Mouse (Mus musculus) forebrain, embryonic 13.5 days (tissue): ENCODE measurements at regions not wholly inside any gene's neighbourhood (a gene's known extent, or its start where the extent isn't known, plus 50 kb on each side); places are given as distances from the start of the nearest gene placed in this dataset.

Experiments
- ATAC-seq: fragments of 200-750 bp; cut with Nextera tagmentation; 2 replicates; pipeline ENCODE4 v1.8.0; 2017
- H3K27ac ChIP-seq: fragments of 300-500 bp; sonication (generic); 2 replicates; pipeline ENCODE4 v1.5.1; 2015; ENCODE audit warnings: inconsistent platforms, mild to moderate bottlenecking, moderate library complexity
- H3K27me3 ChIP-seq: fragments of 300-500 bp; sonication (generic); 2 replicates; pipeline ENCODE4 v1.6.1; 2015; ENCODE audit warnings: mild to moderate bottlenecking, inconsistent platforms
- H3K36me3 ChIP-seq: fragments of 300-500 bp; sonication (generic); 2 replicates; pipeline ENCODE4 v1.6.1; 2015; ENCODE audit warnings: mild to moderate bottlenecking, inconsistent platforms; ENCODE audit not compliant: poor library complexity, severe bottlenecking
- H3K4me1 ChIP-seq: fragments of 300-500 bp; sonication (generic); 2 replicates; pipeline ENCODE4 v1.6.1; 2015; ENCODE audit warnings: inconsistent platforms
- H3K4me2 ChIP-seq: fragments of 300-500 bp; sonication (generic); 2 replicates; pipeline ENCODE4 v1.6.1; 2015; ENCODE audit warnings: inconsistent platforms, mild to moderate bottlenecking, moderate library complexity
- H3K4me3 ChIP-seq: fragments of 300-500 bp; sonication (generic); 2 replicates; pipeline ENCODE4 v1.5.1; 2015; ENCODE audit warnings: mild to moderate bottlenecking, inconsistent platforms
- H3K9ac ChIP-seq: fragments of 300-500 bp; sonication (generic); 2 replicates; pipeline ENCODE4 v1.6.1; 2015; ENCODE audit warnings: mild to moderate bottlenecking, inconsistent platforms
- H3K9me3 ChIP-seq: fragments of 300-500 bp; sonication (generic); replicated peaks from 2 replicates; pipeline ENCODE4 v1.6.1; 2016; ENCODE audit warnings: inconsistent platforms
- whole genome bisulfite sequencing: fragments of 180-500 bp; shearing (Covaris S2); methylation state at CpG from one replicate; pipeline ENCODE4 v1.1.7; 2015; 5-methylcytosine and 5-hydroxymethylcytosine counted together

DNA sequence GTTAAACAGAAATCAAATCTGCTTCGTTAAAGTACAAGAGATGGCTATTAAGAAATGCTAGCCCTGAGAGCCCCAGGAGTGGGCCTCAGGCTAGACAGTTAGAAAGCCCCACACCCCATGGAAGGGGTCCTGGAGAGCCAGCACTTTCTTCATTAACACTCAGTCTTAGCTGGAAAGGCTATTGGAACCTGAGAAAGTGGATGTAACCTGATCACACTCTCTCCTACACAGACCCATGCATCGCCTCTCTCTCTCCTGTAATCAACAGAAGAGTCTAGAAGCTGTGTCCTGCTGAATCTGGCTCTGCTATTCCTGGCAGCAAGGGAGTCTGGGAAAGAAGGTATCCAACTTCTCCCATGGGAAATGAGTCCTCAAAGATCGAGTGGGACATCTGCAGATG is 64.8 kb upstream of the Atl2 start:
- WGBS: 62% methylated on average over 3 of the region's 3 CpGs

DNA sequence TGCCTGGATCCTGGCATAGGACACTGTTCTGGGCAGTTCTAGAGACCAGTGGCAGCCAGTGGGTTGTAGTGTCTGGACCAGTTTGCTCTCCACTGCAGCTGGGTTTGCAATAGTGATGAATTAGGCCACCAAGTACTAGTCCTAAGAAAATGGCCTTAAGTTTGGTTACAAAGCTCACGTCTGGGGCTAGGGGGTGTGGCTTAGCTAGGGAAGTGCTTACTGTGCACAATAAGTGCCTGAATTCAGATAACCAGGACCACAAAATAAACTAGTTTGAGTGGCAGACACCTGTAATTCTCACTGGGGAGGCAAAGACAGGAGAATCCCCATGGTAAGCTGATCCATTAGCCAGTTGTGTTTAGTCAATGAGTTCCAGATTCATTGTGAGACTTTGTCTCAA is 59.3 kb upstream of the Atl2 start:
- no peaks in the 10 kb centered on the region for H3K9me3 ChIP-seq
- H3K36me3 ChIP-seq: no peaks in the 10 kb centered on the region
- no peak for ATAC-seq
- H3K4me3 ChIP-seq: no peak overlapping the region
- H3K27me3 ChIP-seq: no peaks in the 10 kb centered on the region
- 43% methylated on average over 1 of the region's 1 CpGs for WGBS
- no peak overlapping the region for H3K4me2 ChIP-seq
- no peak overlapping the region for H3K9ac ChIP-seq
- no peak overlapping the region for H3K27ac ChIP-seq
- H3K4me1 ChIP-seq: peaks cover 4% of the 10 kb centered on the region; the same call in 1 of the 2 replicates

More for the DNA sequence above, 64.8 kb upstream of the Atl2 start:
- no peaks in the 10 kb centered on the region for H3K4me1 ChIP-seq
- no peak overlapping the region for H3K27ac ChIP-seq
- H3K9me3 ChIP-seq: no peaks in the 10 kb centered on the region
- no peaks in the 10 kb centered on the region for H3K27me3 ChIP-seq
- H3K9ac ChIP-seq: no peak overlapping the region
- H3K4me3 ChIP-seq: no peak overlapping the region
- H3K36me3 ChIP-seq: no peaks in the 10 kb centered on the region
- no peak overlapping the region for H3K4me2 ChIP-seq
- ATAC-seq: no peak

DNA sequence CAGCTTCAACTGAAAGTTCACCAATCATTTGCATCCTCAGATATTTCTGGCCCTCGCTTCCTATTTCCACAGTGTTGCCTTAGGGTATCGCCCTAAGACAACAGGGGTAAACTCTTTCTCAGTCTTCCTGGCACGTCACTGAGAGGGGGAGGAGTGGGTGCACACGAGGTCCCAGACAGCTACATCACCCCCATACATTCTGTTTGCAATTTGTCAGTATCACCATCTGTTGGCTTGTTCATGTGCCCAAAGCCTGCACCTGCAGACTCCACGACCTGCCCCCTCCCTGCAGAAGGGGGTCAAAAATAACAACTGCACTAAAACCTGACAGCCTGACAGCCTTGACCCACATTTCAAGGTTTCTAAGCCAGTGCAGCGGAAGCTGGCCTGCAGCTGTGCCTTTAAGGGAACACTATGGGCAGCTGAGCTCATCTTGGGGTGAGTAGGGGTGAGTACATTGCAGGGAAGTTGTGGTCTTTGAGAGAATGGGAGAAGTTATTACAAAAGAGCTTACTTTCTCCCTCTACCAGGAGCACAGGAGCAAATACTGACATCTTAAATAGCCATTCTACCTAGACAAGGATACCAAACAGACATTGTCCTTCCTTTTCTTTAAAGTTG is 58.8 kb upstream of the Atl2 start:
- 73% methylated on average over 6 of the region's 6 CpGs for WGBS
- no peaks in the 10 kb centered on the region for H3K36me3 ChIP-seq
- no peak overlapping the region for H3K9ac ChIP-seq
- H3K4me3 ChIP-seq: no peak overlapping the region
- no peak overlapping the region for H3K4me2 ChIP-seq
- peak; percentile 52; the same call in 1 of the 2 replicates for ATAC-seq
- H3K9me3 ChIP-seq: no peaks in the 10 kb centered on the region
- no peak overlapping the region for H3K27ac ChIP-seq
- no peaks in the 10 kb centered on the region for H3K27me3 ChIP-seq
- H3K4me1 ChIP-seq: peaks cover 9% of the 10 kb centered on the region; the same call in 1 of the 2 replicates

DNA sequence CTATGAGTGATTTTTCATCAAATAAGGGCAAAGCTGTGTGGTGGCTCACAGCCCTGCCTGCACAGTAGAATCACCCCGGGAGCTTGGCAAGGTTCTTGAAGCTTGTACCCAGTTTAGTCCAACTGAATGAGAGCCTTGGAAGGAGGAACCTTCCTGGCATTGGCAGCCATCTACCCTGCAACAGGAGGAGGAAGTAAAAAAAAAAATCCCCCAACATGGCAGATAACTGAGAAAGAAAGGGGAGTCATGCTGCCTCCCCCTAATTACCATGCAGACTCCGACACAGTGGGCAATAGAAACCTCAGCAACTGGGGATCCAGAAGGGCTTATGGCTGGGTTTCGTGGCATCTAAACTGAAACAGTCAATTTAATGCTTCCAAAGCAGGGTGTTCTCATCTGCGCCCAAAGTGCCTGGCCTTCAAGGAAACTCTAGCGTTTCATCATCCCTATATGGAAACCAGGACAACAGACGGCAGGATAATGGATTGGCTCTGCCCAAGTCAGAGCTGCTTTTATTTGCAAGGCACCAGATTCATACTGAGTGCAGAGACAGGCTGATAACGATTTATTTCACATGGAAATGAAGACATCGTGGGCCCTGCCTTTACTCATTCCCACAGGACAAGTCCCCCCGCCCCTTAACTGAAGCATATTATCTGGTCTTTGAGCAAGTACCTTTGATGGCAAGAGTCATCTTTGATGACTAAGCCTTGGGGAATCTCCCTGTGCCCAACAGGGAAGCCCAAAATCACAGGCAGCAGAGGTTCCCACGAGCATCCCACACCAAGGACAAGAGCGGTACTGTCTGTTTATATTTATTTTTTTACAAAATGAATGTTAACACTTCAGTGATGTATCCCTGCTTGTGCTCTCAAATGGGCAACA is 52.9 kb upstream of the Atl2 start:
- 54% methylated on average over 11 of the region's 11 CpGs for WGBS
- ATAC-seq: peak; percentile 56; the same call in 1 of the 2 replicates
- H3K27ac ChIP-seq: peak overlapping the region; percentile 26; the same call in 1 of the 2 replicates
- H3K4me1 ChIP-seq: peaks cover 23% of the 10 kb centered on the region
- peak overlapping the region; percentile 13; the same call in 1 of the 2 replicates for H3K4me2 ChIP-seq
- no peak overlapping the region for H3K4me3 ChIP-seq
- H3K9me3 ChIP-seq: no peaks in the 10 kb centered on the region
- no peaks in the 10 kb centered on the region for H3K27me3 ChIP-seq
- H3K36me3 ChIP-seq: no peaks in the 10 kb centered on the region
- no peak overlapping the region for H3K9ac ChIP-seq
